Mouse (Mus musculus) B cell, adult 2 months (primary cell): ENCODE results near the gene Spryd3.

Experiments used
- DNase-seq, 2 experiments: peaks; one replicate each; pipeline ENCODE4 v3.0.0; 2022

Spryd3 gene

DNA sequence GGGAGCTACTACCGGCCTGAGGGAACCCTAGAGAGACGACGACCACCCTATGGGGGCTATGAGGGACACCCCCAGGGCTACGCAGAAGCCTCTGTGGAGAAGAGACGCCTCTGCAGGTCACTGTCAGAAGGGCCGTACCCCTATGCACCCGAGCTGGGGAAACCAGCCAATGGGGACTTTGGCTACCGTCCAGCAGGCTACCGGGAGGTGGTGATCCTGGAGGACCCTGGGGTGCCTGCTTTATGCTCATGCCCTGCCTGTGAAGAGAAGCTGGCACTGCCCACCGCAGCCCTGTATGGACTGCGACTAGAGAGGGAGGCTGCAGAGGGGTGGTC, 24.6 kb downstream of the Spryd3 start:
- DNase-seq: no peak

DNA sequence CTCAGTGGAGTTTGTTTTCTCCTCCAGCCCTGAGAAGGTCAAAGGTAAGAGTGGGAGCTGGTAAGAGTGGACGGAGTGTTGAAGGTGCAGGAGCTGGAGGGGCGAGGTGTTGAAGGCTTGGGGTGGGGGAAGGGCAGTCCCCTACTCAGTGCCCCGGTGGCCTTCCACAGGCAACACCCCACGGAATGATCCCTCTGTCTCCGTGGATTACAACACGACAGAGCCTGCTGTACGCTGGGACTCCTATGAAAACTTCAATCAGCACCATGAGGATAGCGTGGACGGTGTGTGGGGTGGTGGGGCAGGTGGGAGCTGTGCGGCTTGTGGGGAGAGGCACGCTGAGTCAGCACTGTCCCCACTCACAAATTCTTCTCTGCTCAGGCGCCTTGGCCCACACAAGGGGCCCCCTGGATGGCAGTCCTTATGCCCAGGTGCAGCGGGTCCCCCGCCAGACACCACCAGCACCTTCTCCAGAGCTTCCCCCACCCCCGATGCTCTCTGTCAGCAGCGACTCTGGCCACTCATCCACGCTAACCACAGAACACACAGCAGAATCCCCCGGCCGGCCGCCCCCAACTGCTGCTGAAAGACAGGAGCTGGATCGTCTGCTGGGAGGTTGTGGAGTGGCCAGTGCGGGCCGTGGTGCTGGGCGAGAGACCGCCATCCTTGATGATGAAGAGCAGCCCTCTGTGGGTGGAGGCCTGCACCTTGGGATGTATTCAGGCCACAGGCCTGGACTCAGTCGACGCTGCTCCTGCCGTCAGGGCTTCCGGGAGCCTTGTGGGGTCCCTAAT, 25.1 kb downstream of the Spryd3 start:
- no peak for DNase-seq

DNA sequence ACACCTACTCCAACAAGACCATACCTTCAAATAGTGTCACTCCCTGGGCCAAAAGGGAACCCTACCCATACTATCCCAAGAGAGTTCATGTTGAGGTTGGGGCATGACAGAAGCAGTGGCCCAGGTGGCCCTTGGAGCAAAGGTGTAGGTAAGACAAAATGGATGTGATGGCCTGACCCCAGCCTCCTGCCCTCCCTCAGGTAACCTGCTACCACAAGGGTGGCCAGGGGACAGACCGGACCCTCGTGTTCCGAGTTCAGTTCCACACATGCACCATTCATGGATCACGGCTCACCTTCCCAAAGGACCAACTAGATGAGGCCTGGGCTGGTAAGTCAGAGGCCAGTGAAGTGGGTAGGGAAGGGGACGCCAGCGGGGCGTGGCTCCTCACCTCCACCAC, 25.8 kb downstream of the Spryd3 start:
- no peak for DNase-seq

DNA sequence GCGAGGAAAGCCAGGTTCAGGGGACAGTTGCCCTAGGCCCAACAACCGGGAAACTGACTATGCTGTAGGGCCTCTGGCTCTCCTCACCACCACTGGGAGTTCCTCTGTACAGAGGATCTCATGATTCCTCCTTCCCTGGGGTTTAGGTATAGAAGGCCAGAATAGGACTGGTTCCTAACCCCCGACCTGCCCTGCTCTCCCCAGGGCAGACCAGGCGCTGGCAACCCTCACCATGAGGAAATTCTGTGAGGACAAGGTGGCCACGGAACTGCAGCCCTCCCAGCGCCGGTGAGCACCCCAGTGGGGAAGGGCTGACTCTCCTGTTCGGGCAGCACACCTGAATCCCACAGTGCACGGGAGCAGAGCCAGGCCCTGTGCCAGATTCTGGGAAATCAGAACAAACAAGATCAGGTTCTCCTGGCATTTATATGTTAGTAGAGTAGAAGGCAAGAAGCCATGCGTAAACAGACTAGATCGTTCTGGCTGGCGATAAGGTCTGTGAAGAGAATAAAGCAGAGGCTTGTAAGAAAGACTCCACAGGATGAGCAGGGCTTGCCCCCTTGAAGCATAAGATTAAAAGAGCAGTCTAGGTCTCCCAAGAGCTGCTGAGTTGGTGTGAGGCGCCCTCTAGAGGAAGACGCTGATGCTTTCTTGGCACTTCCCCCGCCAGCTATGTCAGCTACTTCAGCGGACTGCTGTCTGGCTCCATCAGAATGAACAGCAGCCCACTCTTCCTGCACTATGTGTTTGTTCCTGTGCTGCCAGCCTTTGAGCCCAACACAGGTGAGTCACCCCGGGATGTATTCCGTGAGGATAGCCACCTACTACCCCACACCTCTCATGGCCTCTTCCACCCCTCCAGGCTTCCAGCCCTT, 27.1 kb downstream of the Spryd3 start:
- DNase-seq: peak; percentile 78 to 79

DNA sequence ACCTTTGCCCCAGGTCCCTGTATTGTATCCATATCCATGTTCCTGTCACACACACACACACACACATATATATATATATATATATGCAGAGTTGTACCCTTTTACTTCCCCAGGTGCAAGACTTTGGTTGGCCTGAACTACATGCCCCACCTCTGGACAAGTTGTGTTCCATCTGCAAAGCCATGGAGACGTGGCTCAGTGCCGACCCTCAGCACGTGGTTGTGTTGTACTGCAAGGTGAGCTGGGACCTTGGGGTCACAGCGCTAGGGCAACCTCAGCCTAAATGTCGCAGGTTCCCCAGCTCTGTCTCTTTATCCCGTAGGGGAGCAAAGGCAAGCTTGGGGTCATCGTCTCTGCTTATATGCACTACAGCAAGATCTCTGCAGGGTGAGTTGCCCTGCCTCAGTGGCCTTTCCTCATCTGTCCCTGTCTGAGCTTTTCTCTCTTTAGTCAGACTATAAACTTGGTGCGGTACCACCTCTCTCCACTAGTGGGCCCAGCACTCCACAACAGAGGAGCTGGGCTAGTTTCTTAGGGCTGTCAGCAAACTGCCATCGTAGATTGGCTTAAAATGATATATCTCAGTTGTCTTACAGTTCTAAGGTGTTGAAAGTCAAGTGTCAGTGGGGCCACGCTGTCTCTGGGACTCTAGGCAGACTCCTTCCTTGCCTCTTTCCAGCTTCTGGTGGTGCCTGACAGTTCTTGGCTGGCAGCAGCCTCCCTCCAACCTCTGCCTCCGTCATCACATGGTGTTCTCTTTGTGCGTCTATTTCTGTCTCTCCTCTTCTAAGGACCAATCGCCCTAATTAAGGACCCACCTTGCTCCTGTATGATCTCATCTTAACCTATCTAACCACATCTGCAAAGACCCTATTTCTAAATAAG, 28.1 kb downstream of the Spryd3 start:
- peak; percentile 77 to 82 for DNase-seq

DNA sequence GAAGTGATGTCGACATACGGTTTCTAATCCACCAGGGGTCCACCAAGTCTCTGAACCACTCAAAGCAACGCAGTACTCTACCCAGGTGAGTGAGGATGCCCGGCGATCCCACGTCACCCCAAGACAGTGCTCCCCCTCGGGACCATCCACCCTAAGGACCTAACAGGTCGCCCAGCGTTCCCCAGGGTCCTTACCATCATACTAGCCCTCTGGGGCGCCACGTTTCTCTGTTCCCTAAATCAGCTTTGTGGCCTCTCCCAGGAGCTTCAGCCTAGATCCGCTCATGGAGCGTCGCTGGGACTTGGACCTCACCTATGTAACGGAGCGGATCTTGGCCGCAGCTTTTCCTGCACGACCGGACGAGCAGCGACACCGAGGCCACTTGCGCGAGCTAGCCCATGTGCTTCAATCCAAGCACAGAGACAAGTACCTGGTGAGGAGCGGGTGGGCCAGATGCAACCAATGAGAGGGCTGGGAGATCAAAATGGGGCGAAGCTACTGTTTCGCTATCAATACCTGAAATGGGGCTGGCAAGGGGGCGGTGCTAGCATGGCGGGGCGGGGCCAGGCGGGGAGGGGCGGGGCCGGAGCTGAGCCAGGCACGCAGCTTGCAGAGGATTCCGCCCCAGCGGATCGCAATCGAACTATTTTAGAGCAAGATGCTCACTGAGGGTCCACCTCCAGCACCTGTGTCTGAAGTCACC, 29.1 kb downstream of the Spryd3 start:
- DNase-seq: peak; percentile 37 to 47

DNA sequence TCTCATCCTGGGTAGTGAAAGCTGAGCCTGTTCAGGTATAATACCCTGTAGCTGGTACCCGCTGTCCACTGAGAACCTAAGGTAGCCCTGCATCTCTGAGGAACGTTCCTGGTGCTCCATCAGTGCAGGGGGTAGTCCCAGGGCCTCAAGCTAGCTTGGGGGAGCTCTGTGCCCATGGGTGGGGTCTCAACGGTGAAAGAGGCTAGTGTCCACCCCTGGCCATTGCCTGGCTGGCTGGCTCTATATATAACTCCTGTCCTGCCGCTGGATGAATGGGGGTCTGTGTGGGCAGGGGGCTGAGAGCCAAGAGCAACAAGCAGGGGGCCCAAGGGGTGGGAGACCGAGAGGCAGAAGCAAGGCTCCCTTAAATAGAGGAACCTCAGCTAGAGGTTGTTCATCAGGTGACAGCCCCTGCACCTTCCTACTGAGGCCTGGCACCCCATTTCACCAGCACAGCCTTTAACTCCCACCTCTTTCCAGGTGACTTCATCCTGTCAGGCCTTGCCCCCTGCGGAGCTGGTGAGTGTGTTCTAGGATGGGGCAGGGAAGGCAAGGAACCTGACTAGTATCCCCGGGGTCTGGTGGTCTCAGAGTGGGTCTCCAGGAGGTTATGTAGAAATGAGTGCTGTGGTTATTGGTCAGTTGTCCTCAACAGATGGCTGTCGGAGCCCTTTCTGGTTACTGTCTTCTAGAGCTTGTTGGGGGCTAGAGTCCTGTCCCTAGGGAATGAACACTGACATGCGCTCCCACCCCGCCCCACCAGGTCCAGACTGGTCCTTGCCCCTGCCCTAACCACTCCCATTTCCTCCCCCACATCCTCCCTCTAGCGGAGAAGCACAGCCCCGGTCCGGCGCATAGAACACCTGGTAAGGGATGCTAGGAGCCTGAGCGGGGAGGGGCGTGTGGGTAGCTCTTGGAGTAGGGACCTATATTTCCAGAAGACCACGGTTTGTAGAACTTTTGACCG, 30.0 kb downstream of the Spryd3 start:
- peak; percentile 52 to 59 for DNase-seq

DNA sequence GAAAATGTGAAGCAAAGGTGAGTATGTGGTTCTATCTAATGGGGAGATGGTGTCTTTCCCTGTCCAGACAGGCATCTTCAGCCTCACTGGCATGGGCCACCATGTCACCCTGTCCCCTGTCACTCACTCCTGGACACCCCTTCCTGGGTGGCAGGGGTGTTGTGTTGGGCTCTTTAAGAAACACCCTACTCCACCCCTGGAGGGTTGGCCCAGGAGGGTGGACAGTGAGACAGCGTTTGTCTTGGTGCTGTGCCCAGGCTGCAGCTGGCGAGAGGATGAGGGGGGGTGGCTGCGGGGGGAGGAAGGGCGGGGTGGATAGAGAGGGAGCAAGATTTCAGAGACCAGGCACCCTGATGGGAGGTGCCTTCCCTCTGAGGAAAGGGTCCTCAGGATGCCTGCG, 30.7 kb downstream of the Spryd3 start:
- no peak for DNase-seq

DNA sequence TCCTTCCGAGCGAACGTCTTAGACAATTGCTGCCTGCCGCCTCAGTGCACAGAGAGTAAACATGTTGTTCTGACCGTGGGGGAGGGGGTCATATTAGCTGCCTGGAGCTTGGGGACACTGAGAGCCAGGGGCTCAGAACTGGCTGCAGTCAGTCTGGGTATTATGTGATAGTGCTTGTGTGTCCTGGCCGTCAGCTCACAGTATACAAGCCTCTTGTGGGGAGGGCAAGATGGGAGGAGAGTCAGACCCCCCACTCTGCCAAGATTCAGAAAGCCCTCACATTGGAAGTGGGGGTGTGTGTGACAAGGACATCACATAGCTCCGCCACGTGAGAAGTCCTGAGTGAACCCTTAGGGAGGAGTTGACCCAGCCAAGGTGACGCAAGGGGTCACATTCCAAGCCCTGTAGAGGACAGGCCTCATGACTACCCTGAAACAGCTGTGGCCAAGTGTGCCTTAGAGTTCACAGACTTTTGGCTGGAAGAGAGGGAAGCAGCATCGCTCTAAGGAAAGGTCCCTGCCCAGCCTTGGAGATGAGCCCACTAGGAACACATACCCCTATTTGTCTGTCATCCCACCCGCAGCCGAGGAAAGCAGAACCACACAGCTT, 32.0 kb downstream of the Spryd3 start:
- no peak for DNase-seq

DNA sequence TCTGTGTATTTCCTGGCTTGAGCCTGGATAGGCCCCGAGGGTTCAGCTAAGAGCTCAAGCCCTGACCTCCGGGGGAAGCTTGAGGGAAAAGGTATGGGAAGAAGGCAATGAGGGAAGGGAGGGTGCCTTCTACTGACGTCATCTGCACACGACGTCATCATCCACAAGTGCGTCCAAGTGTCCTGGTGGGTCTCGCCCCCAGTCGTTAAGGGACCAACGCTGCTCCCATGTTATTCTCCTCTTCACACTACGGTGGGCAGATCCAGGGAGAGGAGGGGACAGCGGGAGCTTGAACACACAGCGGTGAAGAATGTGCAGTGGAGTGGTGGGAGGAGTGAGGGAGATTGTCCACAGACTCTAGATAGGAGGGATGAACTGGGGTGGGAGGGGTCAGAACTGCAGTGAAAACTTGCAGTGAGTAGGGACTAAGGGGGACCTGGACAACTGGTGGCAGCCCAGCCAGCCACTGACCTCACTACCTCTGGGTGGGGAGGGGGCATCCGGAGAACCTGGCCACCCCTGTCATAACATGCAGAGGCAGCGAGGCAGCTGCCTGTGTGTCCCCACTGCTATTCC, 32.6 kb downstream of the Spryd3 start:
- DNase-seq: no peak

DNA sequence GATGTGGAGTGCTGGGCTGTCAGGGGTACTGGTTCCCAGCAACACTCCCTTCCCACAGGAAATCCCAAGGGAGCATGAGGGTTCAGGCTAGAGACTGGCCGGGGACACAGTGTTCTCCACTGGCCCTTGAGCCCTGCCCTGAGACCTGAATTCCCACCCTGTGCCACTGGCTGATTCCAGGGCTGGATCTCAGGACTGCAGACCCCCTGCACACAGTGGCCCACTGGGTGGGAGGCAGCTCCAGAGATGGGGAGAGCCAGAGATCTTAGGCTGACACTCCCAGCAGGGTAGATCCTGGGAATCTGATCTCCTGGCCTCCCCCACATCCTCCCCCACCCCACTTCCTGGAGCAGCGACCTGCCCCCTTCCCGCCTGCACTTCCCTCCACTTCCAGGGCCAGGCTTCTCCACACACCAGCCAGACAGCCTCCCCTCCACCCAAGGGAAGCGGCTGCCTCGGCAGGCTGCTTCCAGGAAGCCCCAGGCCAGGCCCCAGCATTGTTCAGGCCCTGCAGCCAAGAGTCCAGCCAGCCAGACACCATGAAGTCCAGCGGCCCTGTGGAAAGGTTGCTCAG, 33.4 kb downstream of the Spryd3 start:
- no peak for DNase-seq

DNA sequence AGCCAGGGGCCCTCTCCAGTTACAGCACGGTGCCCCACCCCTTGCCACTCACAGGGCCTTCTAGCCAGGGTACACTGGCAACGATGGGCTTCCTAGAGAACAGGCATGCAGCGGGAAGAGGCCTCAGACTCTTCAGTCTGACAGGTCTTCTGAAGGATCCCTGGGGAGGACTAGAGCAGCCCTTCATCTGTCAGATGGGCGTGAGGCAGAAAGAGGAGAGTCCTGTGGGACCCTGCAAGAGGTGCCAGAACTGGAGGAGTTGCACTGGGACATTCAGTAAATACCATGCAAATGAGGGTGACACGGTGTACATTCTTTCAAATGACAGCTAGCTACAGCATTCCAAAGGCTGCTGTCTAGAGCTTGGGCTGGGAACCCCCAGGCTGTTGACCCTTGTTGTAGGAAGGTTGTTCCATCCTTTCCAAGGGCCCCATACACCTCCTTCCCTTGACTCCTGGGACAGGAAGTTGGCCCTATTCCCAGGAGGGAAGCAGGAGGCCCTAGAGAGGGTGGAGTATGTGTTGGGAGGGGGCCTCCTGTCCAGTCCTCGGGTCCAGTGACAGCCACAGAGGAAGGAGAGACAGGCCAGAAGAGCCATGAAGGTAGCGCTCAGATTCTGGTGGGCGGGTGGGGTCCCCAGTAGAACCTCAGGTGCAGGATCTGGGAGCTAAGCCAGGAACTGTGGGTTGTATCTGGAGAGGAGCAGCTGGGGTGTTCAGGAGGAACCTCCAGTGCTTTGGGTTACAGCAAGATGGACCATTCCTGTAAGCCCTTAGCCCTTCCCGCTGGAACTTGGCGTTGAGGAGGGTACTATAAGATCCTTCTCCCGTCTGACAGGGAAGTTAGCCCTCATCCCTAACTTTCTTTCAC, 34.1 kb downstream of the Spryd3 start:
- no peak for DNase-seq

DNA sequence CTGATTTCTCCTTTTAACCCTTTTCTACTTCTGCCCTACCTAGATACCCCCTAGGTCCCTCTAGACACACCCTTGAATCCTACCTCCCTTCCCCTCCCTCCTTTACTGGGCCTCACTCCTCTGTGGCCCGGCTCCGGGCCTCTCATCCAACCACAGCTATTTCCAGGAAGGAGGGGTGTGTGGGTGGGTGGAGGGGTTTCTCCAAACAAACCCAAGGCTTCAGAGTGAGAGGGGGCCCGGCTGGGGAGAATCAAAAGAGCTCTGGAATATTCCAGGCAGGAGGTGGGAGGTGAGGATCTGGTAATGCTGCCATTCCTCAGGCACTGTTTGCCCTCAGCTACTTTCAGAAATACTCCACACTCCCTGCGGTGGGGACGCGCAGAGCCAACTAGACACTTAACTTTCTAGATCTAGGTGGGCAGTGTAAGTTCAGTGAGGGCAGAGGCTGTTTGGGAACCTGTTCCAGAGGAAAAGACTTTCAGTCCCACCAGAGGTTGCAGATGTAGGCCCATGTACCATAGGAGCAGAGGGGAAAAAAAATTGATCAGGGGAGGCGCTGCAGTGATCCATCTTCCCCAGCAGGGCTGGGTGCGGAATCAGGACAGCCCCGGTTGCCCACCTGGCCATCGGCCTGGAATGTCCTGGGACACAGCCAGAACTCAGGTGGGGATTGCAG, 34.9 kb downstream of the Spryd3 start:
- DNase-seq: no peak

DNA sequence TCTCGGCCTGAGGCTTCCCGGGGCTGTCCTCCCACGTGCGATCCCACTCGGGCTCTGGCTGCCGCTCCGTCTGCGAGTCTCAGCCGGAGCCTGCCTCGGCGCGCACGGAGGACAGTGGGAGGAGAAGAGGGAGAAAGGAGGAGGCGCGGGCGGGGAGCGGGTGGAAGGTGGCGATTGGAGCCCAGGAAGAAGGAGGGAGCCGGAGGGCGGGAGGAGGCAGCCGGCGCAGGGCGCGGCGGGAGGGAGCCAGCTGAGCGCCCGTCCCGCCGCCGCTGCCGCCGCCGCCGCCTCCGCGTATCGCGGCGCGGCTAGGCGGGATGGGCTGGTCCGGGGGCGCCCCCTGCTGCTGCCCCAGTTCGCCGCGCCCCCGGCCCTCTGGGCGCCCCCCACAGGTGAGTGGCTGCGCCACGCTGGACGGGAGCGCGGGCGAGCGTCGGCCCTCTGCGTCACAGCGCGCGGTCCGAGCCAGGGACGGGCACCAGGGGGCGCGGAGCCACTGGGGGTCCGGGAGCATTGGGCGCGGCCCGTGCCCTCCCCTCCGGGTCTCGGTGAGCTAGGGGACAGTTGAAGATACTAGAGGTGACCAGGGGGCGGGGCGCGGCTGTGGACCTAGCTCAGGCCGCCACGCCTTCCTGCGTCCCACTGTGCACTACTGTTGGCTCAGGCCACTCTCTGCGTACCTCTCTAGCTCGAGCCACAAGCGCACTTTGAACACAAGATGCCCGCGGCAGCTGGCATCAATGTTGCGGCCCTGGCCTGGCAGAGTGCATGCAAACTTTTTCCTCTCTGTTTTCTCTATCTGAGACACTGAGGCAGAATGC, 35.7 kb downstream of the Spryd3 start, which contains the start of gene Tns2:
Tns2 (plus strand) TSS at position 253 of the 821 bp plus-strand sequence.
- peak; percentile 44 to 60 for DNase-seq

DNA sequence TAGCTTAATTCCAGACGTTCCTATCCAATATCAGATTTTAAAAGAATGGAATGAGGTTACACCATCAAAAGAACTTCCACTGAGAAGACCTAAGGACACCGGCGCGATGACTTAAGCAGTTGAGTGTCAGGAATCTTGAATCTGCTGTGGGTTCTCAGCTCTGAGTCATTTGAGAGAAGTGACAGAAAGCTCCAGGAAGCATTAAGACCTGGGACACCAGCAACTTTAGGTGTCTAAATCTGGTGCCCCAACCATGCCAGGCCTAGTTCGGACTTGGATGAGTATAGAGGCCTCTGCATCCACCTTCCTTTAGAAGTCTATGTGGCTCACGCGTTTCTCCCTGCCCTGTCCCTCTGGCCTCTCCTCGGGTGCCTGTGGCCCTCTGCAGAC, 36.3 kb downstream of the Spryd3 start:
- DNase-seq: no peak

DNA sequence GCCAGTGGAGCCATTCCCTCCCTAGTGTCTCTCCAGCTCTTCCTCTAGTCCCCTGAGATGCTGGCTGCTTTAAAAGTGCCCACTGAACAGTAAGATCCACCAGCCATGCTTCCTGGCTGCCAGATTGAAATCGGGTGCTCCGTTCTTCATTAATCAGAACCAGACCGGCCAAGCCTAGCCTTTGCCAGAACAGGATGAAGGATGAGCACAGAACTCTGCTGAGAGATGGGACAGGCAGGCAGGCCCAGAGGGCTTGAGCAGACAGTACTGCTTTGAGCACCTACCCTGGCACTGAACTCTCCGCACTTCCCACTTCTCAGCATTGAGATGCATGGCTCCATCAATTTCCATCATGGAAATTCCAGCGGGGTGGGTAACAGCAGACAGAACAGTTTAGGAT, 36.8 kb downstream of the Spryd3 start:
- DNase-seq: no peak

DNA sequence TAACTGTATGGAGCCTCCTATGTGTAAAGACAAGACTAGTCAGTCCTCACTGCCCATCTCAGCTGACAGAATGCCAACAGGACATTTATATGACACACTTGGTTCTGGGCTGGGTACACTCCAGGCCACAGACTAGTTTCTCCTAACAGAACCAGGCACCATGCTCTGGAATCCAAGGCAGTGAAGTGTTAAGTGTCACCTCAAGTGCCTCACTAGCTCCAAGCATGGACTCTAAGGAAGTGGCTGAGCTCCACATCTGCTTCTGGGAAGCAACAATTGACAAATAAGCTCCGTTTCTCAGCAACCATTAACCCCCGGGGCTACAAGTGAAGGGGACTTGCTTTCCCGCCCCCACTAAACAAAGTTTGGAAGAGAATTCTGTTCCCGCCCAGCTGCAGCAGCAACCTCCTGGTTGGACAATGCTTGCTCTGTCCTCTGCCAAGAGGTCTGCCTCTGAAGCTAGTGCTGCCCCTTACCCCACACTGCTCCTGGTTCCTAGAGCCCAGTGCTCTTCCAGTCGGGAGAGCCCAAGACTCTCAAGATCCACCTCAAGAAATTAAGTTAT, 38.0 kb downstream of the Spryd3 start:
- DNase-seq: no peak
